Mouse (Mus musculus) midbrain, embryonic 10.5 days (tissue): ENCODE data around the gene Tmprss5. TPM values are rescaled to one million over a fixed set of nuclear protein-coding genes. Genes with fewer than 3 reads are reported as not detected.
A peak's percentile ranks its signal among the peaks of the same experiment; 100 is the strongest.

Experiments used
- DNase-seq: peaks from one replicate; pipeline ENCODE4 v3.0.0-alpha.2; 2017; ENCODE audit warnings: low spot score
- H3K27ac ChIP-seq: fragments of 300-500 bp; sonication (generic); replicated peaks from 2 replicates; pipeline ENCODE4 v1.5.1; 2016; ENCODE audit warnings: mild to moderate bottlenecking
- H3K27me3 ChIP-seq: fragments of 300-500 bp; sonication (generic); 2 replicates; pipeline ENCODE4 v1.6.1; 2016; ENCODE audit warnings: low read depth, mild to moderate bottlenecking; ENCODE audit not compliant: poor library complexity, severe bottlenecking
- H3K36me3 ChIP-seq: fragments of 300-500 bp; sonication (generic); 2 replicates; pipeline ENCODE4 v1.6.1; 2016; ENCODE audit warnings: mild to moderate bottlenecking, moderate library complexity
- H3K4me1 ChIP-seq: fragments of 300-500 bp; sonication (generic); 2 replicates; pipeline ENCODE4 v1.6.1; 2016
- H3K4me3 ChIP-seq: fragments of 300-500 bp; sonication (generic); 2 replicates; pipeline ENCODE4 v1.5.1; 2016; ENCODE audit warnings: mild to moderate bottlenecking, moderate library complexity
- H3K9me3 ChIP-seq: fragments of 300-500 bp; sonication (generic); replicated peaks from 2 replicates; pipeline ENCODE4 v1.6.1; 2016; ENCODE audit warnings: mild to moderate bottlenecking
- WGBS: fragments of 180-500 bp; shearing (Covaris S2); methylation state at CpG from one replicate; pipeline ENCODE4 v1.1.7; 2016; 5-methylcytosine and 5-hydroxymethylcytosine counted together
- polyA plus RNA-seq: library from polyadenylated mRNA; unstranded; fragments of >200 nt; fragmentation: Nextera tagmentation; extraction: Ambion mirVana; gene quantifications from 2 replicates; pipeline ENCODE4 v1.2.1, GENCODE M21; 2016

Tmprss5 gene
- polyA plus RNA-seq, result 0.41 and 1.2 TPM in 2 replicates

GRCm38 (mm10) chr9:49081107-49081506 lies at the start of gene Tmprss5:
Gene Tmprss5 (plus strand): TSS chr9:49081260.
- no peaks in the 10 kb centered on the region for H3K27me3 ChIP-seq
- no peaks in the 10 kb centered on the region for H3K9me3 ChIP-seq
- 71% methylated on average over 5 of the region's 5 CpGs for WGBS
- no peak for DNase-seq
- H3K27ac ChIP-seq, result no peak within 1 kb of the TSS; the same call in 1 of the 2 replicates
- H3K4me1 ChIP-seq, result no peaks in the 10 kb centered on the region
- H3K4me3 ChIP-seq, result no peak within 1 kb of the TSS
- H3K36me3 ChIP-seq, result peaks cover 52% of the 10 kb centered on the region

DNA sequence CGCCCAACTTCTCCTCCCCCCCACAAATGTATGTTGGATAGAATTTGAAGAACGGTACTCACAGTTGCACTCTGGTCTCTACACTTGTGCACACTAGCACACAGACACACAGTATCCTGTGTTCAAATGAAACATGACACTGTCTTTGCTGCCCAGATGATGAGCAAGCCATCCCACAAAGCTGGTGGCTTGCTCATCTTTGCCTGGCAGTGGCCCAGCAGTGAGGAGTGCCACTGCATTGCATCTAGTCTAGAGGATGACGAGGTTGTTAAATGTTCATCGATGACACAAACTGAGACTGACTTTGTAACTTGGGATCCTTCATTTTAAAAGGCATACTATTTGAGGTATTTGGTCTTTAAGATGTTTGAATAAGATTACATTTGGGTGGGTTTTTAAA lies 46.3 kb upstream of the Tmprss5 start:
- no peak overlapping the region for H3K27ac ChIP-seq
- H3K4me1 ChIP-seq, result no peaks in the 10 kb centered on the region
- H3K9me3 ChIP-seq, result no peaks in the 10 kb centered on the region
- H3K36me3 ChIP-seq, result peaks cover 99% of the 10 kb centered on the region
- 94% methylated on average over 4 of the region's 4 CpGs for WGBS
- no peak for DNase-seq
- H3K4me3 ChIP-seq, result no peak overlapping the region
- H3K27me3 ChIP-seq, result no peaks in the 10 kb centered on the region

- Histone ChIP-seq H3K4me3 (no peak overlapping the region), H3K27ac (no peak overlapping the region), H3K36me3 (no peaks in the 10 kb centered on the region), H3K27me3 (no peaks in the 10 kb centered on the region), H3K9me3 (no peaks in the 10 kb centered on the region), H3K4me1 (peaks cover 5% of the 10 kb centered on the region)
- DNase-seq, result no peak
- WGBS, result 81% methylated on average over 5 of the region's 5 CpGs
Measured at GRCm38 (mm10) chr9:49050901-49051300, 30.2 kb upstream of the Tmprss5 start.

DNA sequence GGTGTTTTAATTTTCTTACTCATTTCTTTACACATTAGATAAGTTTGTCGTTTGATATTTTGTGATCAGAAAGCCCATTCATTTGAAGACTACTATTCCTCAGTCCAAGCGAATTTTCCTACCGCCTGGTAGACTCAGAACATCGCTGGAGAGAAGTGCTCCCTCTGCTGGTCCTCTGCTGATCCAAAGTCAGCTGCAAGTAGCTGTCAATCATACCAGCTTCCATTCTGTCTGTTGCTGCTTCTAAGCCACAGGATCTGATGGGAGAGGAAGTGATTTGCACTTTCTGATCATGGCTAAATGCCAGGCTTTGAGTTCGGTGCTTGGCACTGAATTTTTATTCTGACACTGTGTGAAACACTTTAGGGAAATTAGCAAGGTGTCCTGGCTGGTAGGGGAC lies 29.7 kb upstream of the Tmprss5 start:
- Histone ChIP-seq H3K36me3 (no peaks in the 10 kb centered on the region), H3K27me3 (no peaks in the 10 kb centered on the region), H3K4me1 (peaks cover 9% of the 10 kb centered on the region), H3K27ac (no peak overlapping the region), H3K4me3 (no peak overlapping the region), H3K9me3 (no peaks in the 10 kb centered on the region)
- 17% methylated on average over 5 of the region's 5 CpGs for WGBS
- DNase-seq, result peak; percentile 57

GRCm38 (mm10) chr9:49054028-49054427 lies 27.0 kb upstream of the Tmprss5 start:
- Histone ChIP-seq H3K9me3 (no peaks in the 10 kb centered on the region), H3K36me3 (peaks cover 15% of the 10 kb centered on the region), H3K4me3 (no peak overlapping the region), H3K4me1 (peaks cover 17% of the 10 kb centered on the region), H3K27me3 (no peaks in the 10 kb centered on the region), H3K27ac (no peak overlapping the region)
- 84% methylated on average over 3 of the region's 3 CpGs for WGBS
- no peak for DNase-seq

- WGBS, result under 1% methylated on average over 53 of the region's 53 CpGs
- DNase-seq, result peak; percentile 96
- Histone ChIP-seq H3K9me3 (no peaks in the 10 kb centered on the region), H3K4me3 (peak within 1 kb of the TSS; percentile 82), H3K36me3 (peaks cover 26% of the 10 kb centered on the region), H3K4me1 (peaks cover 17% of the 10 kb centered on the region), H3K27ac (peak within 1 kb of the TSS; percentile 89), H3K27me3 (no peaks in the 10 kb centered on the region)
Measured at GRCm38 (mm10) chr9:49055333-49056205, 25.5 kb upstream of the Tmprss5 start, which contains the start of gene Zw10. Gene Zw10 (plus strand): TSS chr9:49055613.

- Histone ChIP-seq H3K9me3 (no peaks in the 10 kb centered on the region), H3K4me1 (peaks cover 11% of the 10 kb centered on the region; the same call in 1 of the 2 replicates), H3K27ac (no peak overlapping the region), H3K4me3 (no peak overlapping the region), H3K27me3 (no peaks in the 10 kb centered on the region), H3K36me3 (peaks cover 84% of the 10 kb centered on the region)
- WGBS, result 98% methylated on average over 3 of the region's 3 CpGs
- no peak for DNase-seq
Measured at GRCm38 (mm10) chr9:49076847-49077246, 4.2 kb upstream of the Tmprss5 start.

DNA sequence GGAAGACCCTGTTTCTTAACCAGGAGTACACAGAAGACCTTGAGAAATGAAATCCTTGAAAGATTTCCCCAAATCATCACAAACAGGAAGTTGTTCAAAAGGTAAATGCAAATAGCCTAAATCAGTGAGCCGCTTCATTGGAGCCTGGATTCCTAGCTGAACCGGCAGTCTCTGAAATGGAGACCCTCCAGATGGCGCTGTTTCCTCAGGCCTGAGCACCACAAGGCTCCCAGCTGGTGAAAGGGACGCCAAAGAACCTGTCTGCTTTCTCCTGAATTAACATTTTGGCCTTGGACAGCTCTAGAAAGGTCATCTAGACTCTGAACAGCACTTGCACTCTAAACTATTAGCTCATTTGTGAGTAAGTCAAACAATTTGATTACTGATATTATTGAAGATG lies 501 bp downstream of the Tmprss5 start:
- H3K4me3 ChIP-seq, result no peak overlapping the region
- 10% methylated on average over 4 of the region's 4 CpGs for WGBS

GRCm38 (mm10) chr9:49087317-49087716 lies 6.3 kb downstream of the Tmprss5 start:
- peaks cover 11% of the 10 kb centered on the region for H3K4me1 ChIP-seq
- no peaks in the 10 kb centered on the region for H3K9me3 ChIP-seq
- H3K36me3 ChIP-seq, result peaks cover 8% of the 10 kb centered on the region; the same call in 1 of the 2 replicates
- WGBS, result 30% methylated on average over 11 of the region's 11 CpGs
- peak; percentile 26 for DNase-seq
- no peaks in the 10 kb centered on the region; the same call in 1 of the 2 replicates for H3K27me3 ChIP-seq
- H3K27ac ChIP-seq, result peak overlapping the region; percentile 55; the same call in 1 of the 2 replicates
- H3K4me3 ChIP-seq, result no peak overlapping the region

More for the DNA sequence above, 501 bp downstream of the Tmprss5 start:
- Histone ChIP-seq H3K27me3 (no peaks in the 10 kb centered on the region; the same call in 1 of the 2 replicates), H3K36me3 (peaks cover 48% of the 10 kb centered on the region), H3K9me3 (no peaks in the 10 kb centered on the region), H3K27ac (no peak overlapping the region), H3K4me1 (no peaks in the 10 kb centered on the region)
- DNase-seq, result peak; percentile 64

DNA sequence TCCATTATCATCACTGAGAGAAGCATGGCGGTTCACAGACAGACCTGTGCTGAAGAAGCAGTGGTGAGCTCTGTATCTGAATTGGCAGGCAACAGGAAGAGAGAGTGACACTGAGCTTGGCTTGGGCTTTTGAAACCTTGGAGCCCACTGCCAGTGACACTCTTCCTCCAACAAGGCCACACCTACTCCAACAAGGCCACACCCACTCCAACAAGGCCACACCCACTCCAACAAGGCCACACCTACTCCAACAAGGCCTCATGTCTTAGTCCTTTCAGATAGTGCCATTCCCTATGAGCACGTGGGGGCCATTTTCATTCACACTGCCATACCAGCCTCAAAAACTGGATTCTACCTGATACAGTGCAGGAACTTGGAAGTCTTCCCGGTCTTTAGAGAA lies 17.8 kb downstream of the Tmprss5 start:
- Histone ChIP-seq H3K27me3 (no peaks in the 10 kb centered on the region), H3K9me3 (no peaks in the 10 kb centered on the region), H3K4me1 (peaks cover 12% of the 10 kb centered on the region), H3K27ac (no peak overlapping the region), H3K36me3 (no peaks in the 10 kb centered on the region), H3K4me3 (no peak overlapping the region)
- WGBS, result 97% methylated on average over 3 of the region's 3 CpGs
- DNase-seq, result no peak

DNA sequence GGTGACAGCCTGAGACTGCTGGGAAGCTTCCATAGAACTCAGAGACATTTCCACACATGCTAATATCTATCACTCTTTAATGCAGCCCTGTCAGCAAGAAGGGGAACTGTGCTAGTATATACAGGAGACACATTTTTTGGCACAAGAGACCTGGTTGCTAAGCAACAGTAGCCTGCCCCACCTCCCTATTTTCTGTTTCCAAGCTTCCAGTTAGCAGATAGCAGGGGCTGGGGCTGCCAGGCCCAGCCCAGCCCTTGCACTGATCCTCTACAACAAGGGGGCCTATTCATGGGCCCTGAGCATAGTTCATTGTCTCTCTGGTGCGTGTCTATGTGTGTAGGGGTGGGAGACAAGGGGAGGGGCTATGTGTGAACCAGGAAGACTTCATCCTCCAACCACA lies 21.3 kb downstream of the Tmprss5 start:
- peak; percentile 34 for DNase-seq
- Histone ChIP-seq H3K27ac (peak overlapping the region; percentile 65), H3K9me3 (no peaks in the 10 kb centered on the region), H3K4me3 (no peak overlapping the region), H3K36me3 (no peaks in the 10 kb centered on the region), H3K27me3 (no peaks in the 10 kb centered on the region), H3K4me1 (peaks cover 12% of the 10 kb centered on the region)
- 14% methylated on average over 1 of the region's 1 CpGs for WGBS

DNA sequence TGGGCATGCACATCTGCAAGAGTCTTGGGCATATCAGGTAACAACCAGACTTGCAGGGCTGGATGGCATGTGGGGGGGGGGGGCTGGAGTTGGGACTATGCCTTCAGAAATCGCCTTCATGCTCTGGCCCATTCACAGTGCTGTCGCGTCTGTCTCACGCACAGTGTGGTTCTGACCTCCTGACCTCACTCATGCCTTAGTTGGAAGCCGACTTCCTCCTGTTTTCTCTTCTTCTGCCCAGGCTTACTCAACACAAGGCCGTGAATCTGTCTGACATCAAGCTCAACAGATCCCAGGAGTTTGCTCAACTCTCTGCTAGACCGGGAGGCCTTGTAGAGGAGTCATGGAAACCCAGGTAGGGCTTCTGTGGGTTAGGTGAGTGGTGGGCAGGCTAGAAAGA lies 28.0 kb downstream of the Tmprss5 start:
- Histone ChIP-seq H3K9me3 (no peaks in the 10 kb centered on the region), H3K4me1 (peaks cover 21% of the 10 kb centered on the region), H3K4me3 (no peak overlapping the region), H3K36me3 (no peaks in the 10 kb centered on the region), H3K27ac (0 out of 2 replicates have a peak overlapping the region, but pooled peaks have one; percentile 6), H3K27me3 (no peaks in the 10 kb centered on the region)
- DNase-seq, result peak; percentile 19
- whole genome bisulfite sequencing, result 39% methylated on average over 7 of the region's 7 CpGs
